Mouse (Mus musculus) neural tube, embryonic 15.5 days (tissue): ENCODE data around the gene Rfx4. TPM values are rescaled to one million over a fixed set of nuclear protein-coding genes. Genes with fewer than 3 reads are reported as not detected.

Experiments used
- ATAC-seq: fragments of 200-750 bp; cut with Nextera tagmentation; 2 replicates; pipeline ENCODE4 v1.8.0; 2017; ENCODE audit warnings: mild to moderate bottlenecking, moderate TSS enrichment, moderate library complexity; ENCODE audit not compliant: low FRiP score
- H3K27ac ChIP-seq: fragments of 300-500 bp; sonication (generic); replicated peaks from 2 replicates; pipeline ENCODE4 v1.5.1; 2015; ENCODE audit warnings: mild to moderate bottlenecking, inconsistent platforms
- H3K27me3 ChIP-seq: fragments of 300-500 bp; sonication (generic); replicated peaks from 2 replicates; pipeline ENCODE4 v1.6.1; 2015; ENCODE audit warnings: inconsistent platforms
- H3K36me3 ChIP-seq: fragments of 300-500 bp; sonication (generic); 2 replicates; pipeline ENCODE4 v1.6.1; 2015; ENCODE audit warnings: inconsistent platforms
- H3K4me1 ChIP-seq: fragments of 300-500 bp; sonication (generic); 2 replicates; pipeline ENCODE4 v1.6.1; 2015; ENCODE audit warnings: inconsistent platforms
- H3K4me2 ChIP-seq: fragments of 300-500 bp; sonication (generic); 2 replicates; pipeline ENCODE4 v1.6.1; 2015; ENCODE audit warnings: inconsistent platforms, mild to moderate bottlenecking, moderate library complexity
- H3K4me3 ChIP-seq: fragments of 300-500 bp; sonication (generic); replicated peaks from 2 replicates; pipeline ENCODE4 v1.5.1; 2015; ENCODE audit warnings: mild to moderate bottlenecking, inconsistent platforms
- H3K9ac ChIP-seq: fragments of 300-500 bp; sonication (generic); replicated peaks from 2 replicates; pipeline ENCODE4 v1.6.1; 2015; ENCODE audit warnings: mild to moderate bottlenecking, inconsistent platforms
- H3K9me3 ChIP-seq: fragments of 300-500 bp; sonication (generic); replicated peaks from 2 replicates; pipeline ENCODE4 v1.6.1; 2016; ENCODE audit warnings: inconsistent platforms
- WGBS: fragments of 180-500 bp; shearing (Covaris S2); methylation state at CpG from one replicate; pipeline ENCODE4 v1.1.7; 2015; ENCODE audit warnings: mixed read lengths; 5-methylcytosine and 5-hydroxymethylcytosine counted together
- polyA plus RNA-seq: library from polyadenylated mRNA; unstranded; fragments of >200 nt; fragmentation: Nextera tagmentation; extraction: Ambion mirVana; gene quantifications from 2 replicates; pipeline ENCODE4 v1.2.1, GENCODE M21; 2015

Rfx4 gene
- polyA plus RNA-seq, 1 experiment from 2014 or later: 15.9 TPM

DNA sequence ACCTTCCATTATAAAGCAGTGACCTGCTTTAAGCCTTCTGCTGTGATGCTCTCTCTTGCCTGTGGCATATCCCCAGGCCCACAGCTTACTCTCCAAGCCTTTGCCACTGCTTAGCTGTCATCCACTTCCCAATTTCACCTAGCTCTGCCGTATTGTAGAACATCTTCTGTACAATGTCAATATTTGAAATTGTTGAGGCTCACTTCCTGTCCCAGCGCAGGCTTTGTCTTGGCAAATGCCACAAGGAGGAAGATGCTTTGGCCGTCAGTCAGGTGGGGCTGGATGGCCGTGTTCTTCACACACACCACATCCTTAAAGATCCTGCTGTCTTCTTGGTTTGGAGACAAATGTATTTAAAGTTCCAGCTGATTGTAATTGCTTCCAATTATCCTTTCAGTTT, 29.5 kb downstream of the Rfx4 start:
- H3K36me3 ChIP-seq: no peaks in the 10 kb centered on the region
- no peak overlapping the region for H3K4me2 ChIP-seq
- H3K4me1 ChIP-seq: no peaks in the 10 kb centered on the region
- no peak overlapping the region for H3K27ac ChIP-seq
- 75% methylated on average over 4 of the region's 4 CpGs for WGBS
- no peaks in the 10 kb centered on the region for H3K9me3 ChIP-seq
- ATAC-seq: no peak
- H3K27me3 ChIP-seq: no peaks in the 10 kb centered on the region
- no peak overlapping the region for H3K9ac ChIP-seq
- no peak overlapping the region for H3K4me3 ChIP-seq

DNA sequence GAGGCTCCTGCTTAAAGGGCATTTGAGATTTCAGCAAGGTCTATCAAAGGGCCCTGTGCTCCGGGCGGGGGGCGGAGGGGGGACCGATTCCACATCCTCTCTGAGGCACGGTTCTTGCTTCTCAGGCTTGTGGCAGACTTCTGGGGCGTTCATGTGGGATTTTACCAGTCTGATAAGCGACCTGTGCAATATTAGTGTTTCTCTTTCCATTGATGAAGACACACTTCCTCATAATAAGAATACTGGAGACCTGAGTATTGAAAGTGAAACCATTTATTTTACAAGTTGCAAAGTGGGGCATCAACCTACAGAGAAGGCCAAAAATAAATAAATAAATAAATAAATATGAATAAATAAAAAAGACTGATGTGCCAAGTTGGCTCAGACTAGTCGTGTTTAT, 34.5 kb downstream of the Rfx4 start:
- Histone ChIP-seq H3K9me3 (no peaks in the 10 kb centered on the region), H3K9ac (no peak overlapping the region), H3K27me3 (no peaks in the 10 kb centered on the region), H3K4me3 (no peak overlapping the region), H3K4me1 (0 out of 2 replicates have a peak, but pooled peaks cover 5% of the 10 kb centered on the region), H3K27ac (no peak overlapping the region), H3K36me3 (no peaks in the 10 kb centered on the region), H3K4me2 (no peak overlapping the region)
- WGBS: 88% methylated on average over 8 of the region's 8 CpGs
- no peak for ATAC-seq

DNA sequence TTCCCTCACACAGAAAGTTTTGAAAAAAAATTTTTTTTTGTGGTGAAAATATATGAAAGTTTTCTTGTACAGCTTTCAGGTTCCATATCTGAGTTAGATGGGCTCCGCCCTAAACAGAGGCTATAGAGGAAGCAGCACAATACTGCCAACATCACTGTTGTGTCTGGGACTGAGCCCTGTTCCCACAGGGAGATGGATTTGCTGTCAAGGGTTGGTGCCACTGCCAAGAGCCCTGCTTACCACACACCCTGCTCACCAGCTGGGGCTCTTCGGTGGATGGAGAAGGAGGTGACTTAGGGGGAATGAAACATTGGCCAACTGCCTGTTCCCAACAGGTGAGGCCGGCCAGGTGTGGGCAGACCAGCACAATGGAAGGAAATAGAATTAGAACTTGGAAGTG, 35.3 kb downstream of the Rfx4 start:
- Histone ChIP-seq H3K9ac (no peak overlapping the region), H3K4me2 (no peak overlapping the region), H3K9me3 (no peaks in the 10 kb centered on the region), H3K4me1 (0 out of 2 replicates have a peak, but pooled peaks cover 5% of the 10 kb centered on the region), H3K27me3 (no peaks in the 10 kb centered on the region), H3K36me3 (no peaks in the 10 kb centered on the region), H3K4me3 (no peak overlapping the region), H3K27ac (no peak overlapping the region)
- ATAC-seq: no peak; the same call in 1 of the 2 replicates
- 86% methylated on average over 3 of the region's 3 CpGs for WGBS

DNA sequence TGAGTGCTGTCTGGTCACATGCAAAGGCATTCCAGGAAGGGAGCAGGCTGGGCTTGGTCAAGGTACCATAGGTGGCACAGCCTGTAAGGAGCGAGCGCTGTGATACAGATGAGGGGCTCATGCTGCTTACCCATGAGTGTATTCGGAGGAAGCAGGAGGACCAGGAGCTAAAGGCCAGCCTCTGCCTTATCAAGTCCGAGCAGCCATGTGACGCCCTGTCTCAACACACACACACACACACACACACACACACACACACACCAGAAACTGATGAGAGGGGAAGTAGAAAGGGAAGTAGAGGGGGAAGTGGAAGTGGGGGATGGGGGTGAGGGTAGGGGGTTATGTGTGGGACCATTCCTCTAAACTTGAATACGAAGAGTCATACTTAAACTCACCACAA, 45.7 kb downstream of the Rfx4 start:
- H3K27me3 ChIP-seq: no peaks in the 10 kb centered on the region
- 90% methylated on average over 6 of the region's 6 CpGs for WGBS
- no peaks in the 10 kb centered on the region for H3K9me3 ChIP-seq
- H3K4me2 ChIP-seq: no peak overlapping the region
- no peak overlapping the region for H3K9ac ChIP-seq
- no peak for ATAC-seq
- H3K36me3 ChIP-seq: no peaks in the 10 kb centered on the region
- peaks cover 13% of the 10 kb centered on the region for H3K4me1 ChIP-seq
- no peak overlapping the region for H3K4me3 ChIP-seq
- no peak overlapping the region for H3K27ac ChIP-seq

DNA sequence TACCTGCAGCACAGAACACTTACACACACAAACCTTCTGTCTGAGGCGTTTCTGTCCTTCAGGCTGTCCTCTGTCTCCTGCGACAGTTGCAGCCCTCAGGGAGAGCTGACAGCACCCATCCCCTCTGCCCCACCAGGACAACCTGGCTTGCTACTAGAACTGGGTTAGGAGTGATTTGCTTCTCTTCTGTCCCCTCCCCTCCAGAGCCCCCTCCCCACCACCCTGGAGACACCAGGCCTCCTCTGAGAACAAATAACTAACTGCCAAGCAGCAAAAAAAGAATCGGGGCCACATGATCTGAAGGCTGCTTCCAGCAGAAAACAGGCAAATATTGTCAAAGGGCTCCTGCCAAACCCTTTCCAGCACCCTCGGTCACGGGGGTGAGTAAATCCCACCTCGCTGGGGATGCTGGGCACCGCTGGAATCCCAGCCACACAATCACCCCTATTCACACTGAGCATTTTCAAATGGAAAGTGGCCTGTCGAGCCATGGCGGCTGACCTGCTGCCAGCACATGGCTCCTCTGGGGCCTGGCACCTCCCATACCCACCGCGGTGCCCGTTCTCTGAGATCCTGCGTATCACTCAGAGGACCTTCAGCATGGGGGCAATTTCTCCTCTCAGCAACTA, 47.5 kb downstream of the Rfx4 start:
- Histone ChIP-seq H3K27me3 (no peaks in the 10 kb centered on the region), H3K36me3 (no peaks in the 10 kb centered on the region), H3K4me2 (no peak overlapping the region; the same call in 1 of the 2 replicates), H3K4me3 (no peak overlapping the region), H3K4me1 (peaks cover 13% of the 10 kb centered on the region), H3K9me3 (no peaks in the 10 kb centered on the region), H3K27ac (peak overlapping the region; percentile 58), H3K9ac (no peak overlapping the region)
- ATAC-seq: peak; percentile 71
- 42% methylated on average over 13 of the region's 13 CpGs for WGBS

DNA sequence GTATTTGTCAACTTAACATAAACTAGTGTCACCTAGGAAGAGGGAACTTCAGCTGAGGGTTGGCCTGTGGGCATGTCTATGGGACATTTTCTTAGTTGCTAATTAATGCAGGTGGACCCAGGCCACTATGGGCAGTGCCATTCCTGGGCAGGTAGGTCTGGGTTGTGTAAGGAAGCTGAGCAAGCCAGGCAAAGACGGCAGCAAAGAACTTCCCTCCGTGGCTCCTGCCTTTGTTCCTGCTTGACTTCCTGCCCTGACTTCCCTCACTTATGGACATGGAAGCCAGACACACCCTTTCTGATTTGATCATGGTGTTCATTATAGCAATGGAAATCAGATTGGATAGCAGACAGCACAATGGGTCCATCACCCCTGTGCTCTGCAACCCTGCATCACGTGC, 49.7 kb downstream of the Rfx4 start:
- Histone ChIP-seq H3K27ac (no peak overlapping the region), H3K4me3 (no peak overlapping the region), H3K4me2 (no peak overlapping the region), H3K9ac (no peak overlapping the region), H3K27me3 (no peaks in the 10 kb centered on the region), H3K4me1 (peaks cover 16% of the 10 kb centered on the region), H3K36me3 (no peaks in the 10 kb centered on the region), H3K9me3 (no peaks in the 10 kb centered on the region)
- 89% methylated on average over 3 of the region's 3 CpGs for WGBS
- no peak for ATAC-seq

DNA sequence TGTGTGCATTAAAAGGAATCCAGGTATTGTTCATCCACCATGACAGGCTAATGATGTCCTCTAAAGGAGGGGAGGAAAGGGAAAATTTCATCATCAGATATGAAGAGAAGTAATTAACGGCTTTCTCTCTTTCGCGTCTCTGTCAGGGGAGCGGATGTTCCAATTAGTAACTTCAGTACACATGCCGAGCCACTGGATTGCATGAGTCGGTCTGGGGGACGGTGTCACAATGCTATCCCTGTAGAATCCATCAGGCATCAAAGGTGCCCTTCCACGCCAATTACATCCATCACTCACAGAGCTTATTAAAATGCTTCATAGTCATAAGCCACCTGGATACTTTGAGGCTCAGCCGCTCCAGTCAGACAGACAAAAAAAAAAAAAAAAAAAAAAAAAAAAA, 51.3 kb downstream of the Rfx4 start:
- Histone ChIP-seq H3K36me3 (no peaks in the 10 kb centered on the region), H3K9me3 (no peaks in the 10 kb centered on the region), H3K27me3 (no peaks in the 10 kb centered on the region), H3K4me1 (peaks cover 19% of the 10 kb centered on the region), H3K9ac (no peak overlapping the region), H3K27ac (no peak overlapping the region), H3K4me2 (no peak overlapping the region), H3K4me3 (no peak overlapping the region)
- 65% methylated on average over 9 of the region's 9 CpGs for WGBS
- ATAC-seq: no peak

DNA sequence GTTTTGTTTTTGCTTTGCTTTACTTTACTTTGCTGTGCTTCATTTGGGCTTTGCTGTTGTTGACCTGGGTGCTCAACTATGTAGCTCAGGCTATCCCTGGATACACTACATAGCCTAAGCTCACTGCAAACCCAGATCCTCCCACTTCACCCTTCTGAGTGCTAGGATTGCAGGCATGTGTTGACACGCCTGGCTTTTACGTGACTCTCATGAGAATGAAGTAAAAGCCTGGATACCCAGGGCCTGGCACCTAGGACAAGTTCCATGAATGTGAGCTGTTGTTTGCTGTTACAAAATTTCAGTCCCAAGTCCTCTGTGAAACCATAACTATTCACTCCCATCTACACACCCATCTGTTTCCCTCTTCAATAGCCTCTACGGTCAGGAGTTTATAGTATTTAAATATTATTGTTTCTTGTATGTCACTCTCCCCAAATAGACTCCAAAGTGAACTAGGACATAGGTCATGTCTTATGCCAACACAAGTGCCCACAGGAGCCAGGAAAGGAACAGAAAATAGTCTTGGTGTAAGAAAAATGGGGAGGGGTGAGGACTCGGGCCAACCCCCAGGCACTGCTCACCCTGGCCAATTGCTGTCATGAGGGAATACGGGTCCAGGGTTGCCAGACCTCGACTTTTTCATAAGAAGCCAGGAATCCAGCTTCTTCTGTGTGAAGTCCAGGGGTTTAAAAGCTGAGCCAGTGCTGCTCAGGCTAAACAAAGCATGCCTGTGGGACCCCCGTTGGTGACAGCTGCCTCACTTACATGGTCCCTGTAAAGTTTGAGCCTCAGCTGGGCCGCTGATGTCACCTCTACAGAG, 54.4 kb downstream of the Rfx4 start:
- H3K4me1 ChIP-seq: peaks cover 6% of the 10 kb centered on the region; the same call in 1 of the 2 replicates
- no peaks in the 10 kb centered on the region for H3K36me3 ChIP-seq
- 66% methylated on average over 8 of the region's 8 CpGs for WGBS
- H3K27me3 ChIP-seq: no peaks in the 10 kb centered on the region
- no peak overlapping the region for H3K4me2 ChIP-seq
- 0 out of 2 replicates have a peak overlapping the region, but pooled peaks have one; percentile 9 for H3K27ac ChIP-seq
- no peak for ATAC-seq
- H3K9ac ChIP-seq: no peak overlapping the region
- no peak overlapping the region for H3K4me3 ChIP-seq
- no peaks in the 10 kb centered on the region for H3K9me3 ChIP-seq

DNA sequence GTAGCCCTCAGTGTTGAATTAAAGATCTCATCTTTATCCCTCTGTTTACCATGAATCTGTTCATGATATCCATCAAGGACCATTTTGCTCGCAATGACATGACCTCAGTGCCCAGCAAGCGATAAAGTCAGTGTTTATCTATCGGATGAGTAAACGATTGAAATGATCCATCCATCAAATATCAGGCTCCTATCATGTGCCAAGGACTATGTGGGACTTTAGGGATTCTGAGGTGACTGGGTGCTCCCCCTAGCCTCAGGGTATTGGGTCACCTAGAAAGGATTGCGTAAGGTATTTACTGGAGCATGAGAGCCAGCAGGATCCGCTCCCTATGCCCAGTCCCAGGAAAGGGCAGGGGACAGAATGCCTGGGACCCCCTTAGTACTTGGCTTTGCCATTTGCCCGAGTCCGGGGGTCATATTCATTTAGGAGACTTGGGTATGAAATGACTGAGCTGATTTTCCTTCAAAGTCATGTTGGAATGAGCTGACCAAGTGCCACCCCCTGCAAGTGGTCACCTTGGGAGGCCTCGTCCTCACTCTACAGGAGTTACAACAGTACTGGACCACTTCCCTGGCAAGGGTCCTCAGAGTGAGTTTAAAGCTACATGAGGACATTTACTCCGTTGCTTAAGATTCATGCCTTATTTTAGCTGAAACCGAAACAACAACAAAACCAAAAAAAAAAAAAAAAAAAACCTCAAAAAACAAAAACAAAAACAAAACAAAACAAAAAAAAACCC, 55.5 kb downstream of the Rfx4 start:
- no peak overlapping the region for H3K4me2 ChIP-seq
- no peak overlapping the region for H3K9ac ChIP-seq
- H3K4me1 ChIP-seq: peaks cover 6% of the 10 kb centered on the region; the same call in 1 of the 2 replicates
- H3K9me3 ChIP-seq: no peaks in the 10 kb centered on the region
- 90% methylated on average over 11 of the region's 11 CpGs for WGBS
- no peak overlapping the region for H3K4me3 ChIP-seq
- H3K27me3 ChIP-seq: no peaks in the 10 kb centered on the region
- H3K27ac ChIP-seq: no peak overlapping the region
- ATAC-seq: no peak
- no peaks in the 10 kb centered on the region for H3K36me3 ChIP-seq

DNA sequence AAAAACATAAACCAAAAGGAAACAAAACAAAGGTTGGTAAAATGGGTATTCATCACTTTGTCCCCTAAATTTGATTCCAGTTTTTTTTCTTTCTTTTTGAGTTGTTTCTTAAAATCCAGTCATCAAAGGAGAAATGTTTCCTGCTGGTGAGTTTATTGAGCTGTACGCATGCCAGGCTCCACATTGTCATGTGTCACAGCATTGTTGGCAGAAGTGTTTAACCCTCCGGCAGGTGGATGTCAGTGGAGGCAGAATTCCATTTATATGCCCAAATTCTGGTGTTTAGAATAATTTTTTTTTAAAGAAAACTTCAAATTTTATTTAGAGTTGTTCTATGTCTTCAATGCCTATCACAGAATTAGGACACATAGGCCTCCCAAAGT, 56.0 kb downstream of the Rfx4 start:
- no peak for ATAC-seq
- H3K27ac ChIP-seq: no peak overlapping the region
- H3K4me1 ChIP-seq: peaks cover 6% of the 10 kb centered on the region; the same call in 1 of the 2 replicates
- H3K36me3 ChIP-seq: no peaks in the 10 kb centered on the region
- H3K27me3 ChIP-seq: no peaks in the 10 kb centered on the region
- no peak overlapping the region for H3K4me2 ChIP-seq
- no peak overlapping the region for H3K9ac ChIP-seq
- no peaks in the 10 kb centered on the region for H3K9me3 ChIP-seq
- H3K4me3 ChIP-seq: no peak overlapping the region
- 59% methylated on average over 2 of the region's 2 CpGs for WGBS

DNA sequence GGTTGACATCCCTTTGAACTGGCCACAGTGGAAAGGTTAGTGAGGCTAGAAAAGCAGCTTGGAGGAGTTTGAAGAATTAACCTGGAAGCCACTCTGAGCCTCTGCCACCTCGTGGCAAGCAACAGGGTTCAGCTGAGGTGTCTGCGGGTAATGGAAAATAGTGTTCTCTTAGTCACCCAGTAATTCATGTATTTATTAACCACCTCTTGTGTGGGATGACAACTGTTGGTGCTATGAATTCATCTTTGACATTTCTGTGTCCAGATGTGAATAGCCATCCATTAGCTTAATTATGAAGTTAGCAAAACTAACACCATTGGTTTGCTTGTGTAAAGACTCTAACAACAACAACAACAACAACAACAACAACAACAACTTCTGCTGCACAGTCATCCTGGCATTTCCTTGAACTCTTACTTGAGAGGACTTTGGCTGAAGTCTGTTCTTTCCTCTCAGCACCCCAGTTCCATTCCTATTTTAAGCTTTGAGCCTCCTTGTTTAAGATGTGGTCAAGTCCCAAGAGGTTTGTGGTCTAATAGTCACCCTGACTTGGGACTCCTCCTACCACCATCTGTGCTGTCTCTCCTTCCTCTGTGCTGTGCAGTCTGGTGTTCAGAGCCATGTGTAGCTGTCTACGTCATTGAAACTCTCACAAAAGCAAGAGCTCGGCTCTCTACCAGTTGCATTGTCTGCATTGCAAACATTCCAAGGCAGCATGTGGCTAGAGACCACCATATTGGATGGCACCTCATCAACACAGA, 60.0 kb downstream of the Rfx4 start:
- Histone ChIP-seq H3K4me1 (peaks cover 4% of the 10 kb centered on the region; the same call in 1 of the 2 replicates), H3K4me2 (no peak overlapping the region), H3K27ac (no peak overlapping the region), H3K9ac (no peak overlapping the region), H3K36me3 (no peaks in the 10 kb centered on the region), H3K9me3 (no peaks in the 10 kb centered on the region), H3K4me3 (no peak overlapping the region), H3K27me3 (no peaks in the 10 kb centered on the region)
- ATAC-seq: no peak
- 68% methylated on average over 4 of the region's 4 CpGs for WGBS
